Mouse (Mus musculus) heart, postnatal 0 days (tissue): ENCODE data around the gene Sclt1.

Experiments
- CTCF ChIP-seq: IDR thresholded peaks from 2 replicates; pipeline ENCODE4 v1.5.1; 2016; ENCODE audit warnings: antibody characterized with exemption, control low read depth, low read depth
- EP300 ChIP-seq: IDR thresholded peaks from 2 replicates; pipeline ENCODE4 v1.6.1; 2016; ENCODE audit warnings: antibody characterized with exemption, low read depth

DNA sequence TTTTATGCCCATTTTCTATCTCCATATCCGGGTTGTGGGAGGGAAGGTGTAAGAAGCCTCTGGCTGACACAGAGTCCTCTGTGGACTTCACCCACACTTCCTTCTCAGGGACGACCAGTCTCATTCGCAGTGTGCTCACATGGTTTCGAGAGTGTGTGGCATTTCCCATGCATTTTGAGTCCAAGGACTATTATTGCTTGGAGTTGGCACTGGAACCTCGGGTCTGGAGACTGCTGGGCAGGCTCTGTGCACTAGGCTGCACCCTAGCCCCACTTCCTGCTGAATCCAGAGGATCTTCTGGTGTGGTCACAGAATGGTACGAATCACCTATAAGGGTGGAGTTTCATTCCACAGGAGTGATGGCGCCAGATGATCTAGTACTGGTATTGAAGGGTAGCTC lies 155.4 kb downstream of the Sclt1 start:
- TF ChIP-seq EP300 (no peak), CTCF (no peak)
